In the genomic region with DNA sequence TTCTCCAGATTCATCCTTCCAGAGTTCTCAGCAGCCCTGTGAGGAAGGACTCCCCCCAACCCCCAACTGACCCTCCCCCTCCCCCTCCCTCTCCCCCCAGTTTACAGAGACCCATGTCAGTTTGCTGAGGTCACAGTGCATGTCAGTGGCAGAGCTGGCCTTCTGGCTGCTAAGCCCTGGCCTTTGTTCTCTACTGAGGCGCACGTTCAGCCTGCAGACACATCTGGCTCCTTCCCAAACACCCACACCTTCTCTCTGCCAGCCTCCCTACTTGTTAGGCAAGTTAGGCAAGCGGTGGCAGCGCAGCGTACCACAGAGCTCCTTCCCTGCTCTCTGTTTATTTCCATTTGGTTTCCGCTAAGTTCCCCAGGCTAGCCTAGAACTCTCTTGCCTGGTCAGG, we compare ENCODE assay signal across 11 mouse cellular contexts. TPM values are rescaled to one million over a fixed set of nuclear protein-coding genes. Genes with fewer than 3 reads are reported as not detected.
DNase-seq lines count a peak whose midpoint lies in the region; ATAC-seq and TF ChIP-seq lines count a peak whose summit lies in the region.
"Had no signal": no experiment of that assay in that cellular context is flagged by ENCODE, and none has a peak within 500 bp of the region (broad histone marks: within the 10 kb centered on the region; RNA-seq: fewer than 3 reads in every experiment).

No protein-coding gene starts in this region.

- no peaks in the 10 kb centered on the region for H3K9me3 ChIP-seq in embryonic facial prominence, embryonic 14.5 days (ENCODE audit: control insufficient read depth, low read length)
- no peaks in the 10 kb centered on the region for H3K9me3 ChIP-seq in kidney, embryonic 15.5 days (replicated peaks)
- no peaks in the 10 kb centered on the region for H3K9me3 ChIP-seq in lung, postnatal 0 days (ENCODE audit: low read length)

- peak; percentile 35; the same call in 1 of the 2 replicates for ATAC-seq in embryonic facial prominence, embryonic 14.5 days (ENCODE audit: low read depth)
- ATAC-seq in kidney, embryonic 15.5 days (replicated peaks; ENCODE audit: low FRiP score) = no peak
- no peak for ATAC-seq in lung, postnatal 0 days

- TF ChIP-seq CTCF in lung, postnatal 0 days (IDR thresholded peaks at IDR 0.05) = no peak

- no peak for TF ChIP-seq EP300 in lung, postnatal 0 days (IDR thresholded peaks at IDR 0.05)

- H3K27me3 ChIP-seq in embryonic facial prominence, embryonic 14.5 days (replicated peaks; ENCODE audit: control insufficient read depth, insufficient read depth, low read length) = no peaks in the 10 kb centered on the region
- no peaks in the 10 kb centered on the region for H3K27me3 ChIP-seq in kidney, embryonic 15.5 days
- no peaks in the 10 kb centered on the region for H3K27me3 ChIP-seq in lung, postnatal 0 days (replicated peaks; ENCODE audit: insufficient read depth, low read length)
- H3K27me3 ChIP-seq: Patski had no signal

- peak; percentile 58 to 81 for DNase-seq in layer of hippocampus, adult 18-20 months (ENCODE audit: low spot score in 2 of 2)
- no peak for DNase-seq in layer of hippocampus, postnatal 25 days (ENCODE audit: extremely low spot score in 1 of 2, low spot score in 1 of 2)
- DNase-seq in embryonic facial prominence, embryonic 14.5 days (ENCODE audit: low spot score) = peak; percentile 87
- DNase-seq in lung, postnatal 0 days (ENCODE audit: low spot score) = peak; percentile 72
- DNase-seq in cerebellum, adult 9-11 months = no peak
- no peak for DNase-seq in spleen, postnatal 14 days (ENCODE audit: low spot score in 2 of 2)
- DNase-seq in ovary, postnatal 36 days (ENCODE audit: low spot score) = no peak

- no peaks in the 10 kb centered on the region for H3K36me3 ChIP-seq in embryonic facial prominence, embryonic 14.5 days (ENCODE audit: control insufficient read depth, insufficient read depth, low read length)
- H3K36me3 ChIP-seq in kidney, embryonic 15.5 days = no peaks in the 10 kb centered on the region
- no peaks in the 10 kb centered on the region for H3K36me3 ChIP-seq in lung, postnatal 0 days (ENCODE audit: insufficient read depth, low read length)

- peak overlapping the region; percentile 29 for H3K27ac ChIP-seq in embryonic facial prominence, embryonic 14.5 days (replicated peaks; ENCODE audit: low read depth, low read length)
- H3K27ac ChIP-seq in kidney, embryonic 15.5 days = peak overlapping the region; percentile 81
- 0 out of 2 replicates have a peak overlapping the region, but pooled peaks have one; percentile 85 for H3K27ac ChIP-seq in lung, postnatal 0 days (ENCODE audit: low read length)

- no peak overlapping the region for H3K9ac ChIP-seq in embryonic facial prominence, embryonic 14.5 days (ENCODE audit: low read depth, low read length)
- no peak overlapping the region for H3K9ac ChIP-seq in kidney, embryonic 15.5 days
- H3K9ac ChIP-seq in lung, postnatal 0 days (replicated peaks; ENCODE audit: low read depth) = no peak overlapping the region

- H3K4me1 ChIP-seq in embryonic facial prominence, embryonic 14.5 days (ENCODE audit: control insufficient read depth, insufficient read depth, low read length) = peaks cover 38% of the 10 kb centered on the region
- H3K4me1 ChIP-seq in kidney, embryonic 15.5 days = peaks cover 75% of the 10 kb centered on the region
- H3K4me1 ChIP-seq in lung, postnatal 0 days (ENCODE audit: insufficient read depth, low read depth, low read length) = peaks cover 17% of the 10 kb centered on the region; the same call in 1 of the 2 replicates

- H3K4me2 ChIP-seq in embryonic facial prominence, embryonic 14.5 days (ENCODE audit: low read depth, low read length) = no peak overlapping the region
- no peak overlapping the region for H3K4me2 ChIP-seq in kidney, embryonic 15.5 days
- H3K4me2 ChIP-seq in lung, postnatal 0 days (replicated peaks; ENCODE audit: low read depth, low read length) = no peak overlapping the region

- H3K4me3 ChIP-seq in embryonic facial prominence, embryonic 14.5 days (ENCODE audit: low read depth, low read length) = no peak overlapping the region
- no peak overlapping the region for H3K4me3 ChIP-seq in kidney, embryonic 15.5 days (replicated peaks)
- no peak overlapping the region for H3K4me3 ChIP-seq in lung, postnatal 0 days (ENCODE audit: low read depth, low read length)

- 45% methylated on average over 6 of the region's 6 CpGs for WGBS in embryonic facial prominence, embryonic 14.5 days
- WGBS in kidney, embryonic 15.5 days = 59% methylated on average over 6 of the region's 6 CpGs
- 44% methylated on average over 6 of the region's 6 CpGs for WGBS in lung, postnatal 0 days

RNA-seq across cellular contexts. Expression of a gene that starts 50.0 kb away (rescaled TPM):
- not detected for total RNA-seq in layer of hippocampus, adult 18-20 months (2021)
- total RNA-seq in layer of hippocampus, postnatal 25 days (2021) = not detected
- polyA plus RNA-seq in embryonic facial prominence, embryonic 14.5 days (2014; fragmentation: Nextera tagmentation; extraction: Ambion mirVana) = not detected in 2 replicates
- polyA plus RNA-seq in kidney, embryonic 15.5 days (2015; fragmentation: Nextera tagmentation; extraction: Ambion mirVana) = not detected in 2 replicates
- not detected in 2 replicates for polyA plus RNA-seq in lung, postnatal 0 days (2015; fragmentation: Nextera tagmentation; extraction: Ambion mirVana)
- polyA plus RNA-seq: heart, embryonic 16.5 days; Patski; small intestine, adult 2 months had no signal

Comparison
In these comparisons a context has a peak if more than half of its experiments do, and no peak if none do; other contexts are left out.
1. DNase-seq: peak in layer of hippocampus, adult 18-20 months (2 of 2), embryonic facial prominence, embryonic 14.5 days (single experiment) and lung, postnatal 0 days (single experiment); none in layer of hippocampus, postnatal 25 days (0 of 2), cerebellum, adult 9-11 months (single experiment), spleen, postnatal 14 days (0 of 2) and ovary, postnatal 36 days (single experiment).
2. H3K27ac ChIP-seq: peak in every context shown above with its lines; median percentile 85 in lung, postnatal 0 days; 81 in kidney, embryonic 15.5 days; 29 in embryonic facial prominence, embryonic 14.5 days.